Mouse (Mus musculus) liver, adult 2 months (tissue): Measurements from ENCODE around the gene Stx3.

Source experiments
- CTCF ChIP-seq: fragments of 200-500 bp; IDR thresholded peaks from 2 replicates; pipeline ENCODE4 v1.5.1; 2011; ENCODE audit warnings: low read depth, low read length, control low read depth
- POLR2A ChIP-seq: fragments of 200-500 bp; IDR thresholded peaks from 2 replicates; pipeline ENCODE4 v1.6.1; 2011; ENCODE audit warnings: low read length, control low read depth; ENCODE audit not compliant: insufficient read depth; ENCODE audit errors: extremely low read depth

DNA sequence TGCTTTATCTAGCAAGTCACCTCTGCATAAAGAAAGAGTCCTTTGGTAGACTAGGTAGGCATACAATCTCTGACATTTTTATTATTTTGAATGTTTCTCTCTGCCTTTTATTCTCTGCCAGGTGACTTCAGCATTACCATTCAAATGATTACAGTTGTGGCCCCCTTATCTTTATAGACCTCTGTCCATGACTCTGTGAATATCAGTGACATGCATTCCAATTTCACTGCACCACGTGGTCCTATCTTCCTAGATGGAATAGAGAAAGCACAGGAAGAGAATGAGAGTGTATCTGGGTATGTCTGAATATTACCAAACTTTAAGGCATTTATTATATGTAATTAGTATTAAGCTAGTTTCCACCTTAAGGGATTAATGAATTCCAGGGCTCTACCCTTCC, 82.7 kb downstream of the Stx3 start:
- TF ChIP-seq POLR2A (no peak), CTCF (no peak)
